Mouse (Mus musculus) CH12.LX (cell line): ENCODE measurements at regions not wholly inside any gene's neighbourhood (a gene's known extent, or its start where the extent isn't known, plus 50 kb on each side); places are given as distances from the start of the nearest gene placed in this dataset.

Source experiments
- CHD2 ChIP-seq: IDR thresholded peaks from 2 replicates; pipeline ENCODE4 v1.6.1; 2011; ENCODE audit warnings: low read length, improper control_type of control experiment
- CTCF ChIP-seq, 2 experiments: IDR thresholded peaks in 1 of 2; conservative IDR thresholded peaks in 1 of 2; 2 replicates each; pipeline ENCODE4 v1.5.1; 2011 to 2012; ENCODE audit warnings: low read depth in 2 of 2, low read length in 2 of 2, improper control_type of control experiment in 1 of 2, inconsistent platforms in 1 of 2, mild to moderate bottlenecking in 1 of 2, moderate library complexity in 1 of 2
- E2F4 ChIP-seq: IDR thresholded peaks from 2 replicates; pipeline ENCODE4 v1.6.1; 2011; ENCODE audit warnings: low read depth, low read length, improper control_type of control experiment; ENCODE audit not compliant: insufficient replicate concordance
- ELF1 ChIP-seq: IDR thresholded peaks from 2 replicates; pipeline ENCODE4 v1.6.1; 2014; ENCODE audit warnings: low read depth, mild to moderate bottlenecking, inconsistent platforms, low read length, improper control_type of control experiment
- EP300 ChIP-seq: IDR thresholded peaks from 2 replicates; pipeline ENCODE4 v1.6.1; 2011; ENCODE audit warnings: low read length, improper control_type of control experiment
- MAX ChIP-seq: IDR thresholded peaks from 2 replicates; pipeline ENCODE4 v1.6.1; 2011; ENCODE audit warnings: low read length, improper control_type of control experiment
- MYC ChIP-seq: IDR thresholded peaks from 2 replicates; pipeline ENCODE4 v1.6.1; 2011; ENCODE audit warnings: low read depth, mild to moderate bottlenecking, improper control_type of control experiment, low read length
- POLR2A ChIP-seq: IDR thresholded peaks from 2 replicates; pipeline ENCODE4 v1.6.1; 2011; ENCODE audit warnings: low read depth, mild to moderate bottlenecking, improper control_type of control experiment, low read length
- RAD21 ChIP-seq: IDR thresholded peaks from 2 replicates; pipeline ENCODE4 v1.6.1; 2011; ENCODE audit warnings: low read depth, mild to moderate bottlenecking, low read length, improper control_type of control experiment, moderate library complexity
- RCOR1 ChIP-seq: conservative IDR thresholded peaks from 2 replicates; pipeline ENCODE4 v1.6.1; 2012; ENCODE audit warnings: low read depth, mild to moderate bottlenecking, inconsistent platforms, low read length, improper control_type of control experiment
- SMC3 ChIP-seq: IDR thresholded peaks from 2 replicates; pipeline ENCODE4 v1.6.1; 2011; ENCODE audit warnings: low read depth, low read length, improper control_type of control experiment
- TCF12 ChIP-seq: IDR thresholded peaks from 2 replicates; pipeline ENCODE4 v1.6.1; 2014; ENCODE audit warnings: low read depth, mild to moderate bottlenecking, inconsistent platforms, low read length, improper control_type of control experiment
- ZNF384 ChIP-seq: IDR thresholded peaks from 2 replicates; pipeline ENCODE4 v1.6.1; 2012; ENCODE audit warnings: low read depth, low read length, improper control_type of control experiment, inconsistent platforms

GRCm38 (mm10) chr3:118177446-118177845 is 308.7 kb upstream of the Snx7 start:
- no peak for TF ChIP-seq TCF12
- no peak for TF ChIP-seq CTCF (conservative IDR thresholded peaks at IDR 0.05 in 1 of 2, IDR thresholded peaks at IDR 0.05 in 1 of 2; ENCODE audit: low read depth in 2 of 2, low read length in 2 of 2)
- no peak for TF ChIP-seq POLR2A
- TF ChIP-seq E2F4 = no peak
- TF ChIP-seq MAX = no peak
- no peak for TF ChIP-seq CHD2
- no peak for TF ChIP-seq SMC3
- no peak for TF ChIP-seq RCOR1
- TF ChIP-seq ELF1 = no peak
- TF ChIP-seq RAD21 = no peak
- no peak for TF ChIP-seq MYC
- no peak for TF ChIP-seq EP300
- TF ChIP-seq ZNF384 = no peak
